Mouse (Mus musculus) cerebellum, adult 11 months (tissue): ENCODE results near the gene Ceacam19.

Source experiments
- DNase-seq: peaks from one replicate; pipeline ENCODE4 v3.0.0; 2022

Ceacam19 gene

GRCm38 (mm10) chr7:19836843-19837242 lies 50.9 kb downstream of the Ceacam19 start:
- DNase-seq: no peak

DNA sequence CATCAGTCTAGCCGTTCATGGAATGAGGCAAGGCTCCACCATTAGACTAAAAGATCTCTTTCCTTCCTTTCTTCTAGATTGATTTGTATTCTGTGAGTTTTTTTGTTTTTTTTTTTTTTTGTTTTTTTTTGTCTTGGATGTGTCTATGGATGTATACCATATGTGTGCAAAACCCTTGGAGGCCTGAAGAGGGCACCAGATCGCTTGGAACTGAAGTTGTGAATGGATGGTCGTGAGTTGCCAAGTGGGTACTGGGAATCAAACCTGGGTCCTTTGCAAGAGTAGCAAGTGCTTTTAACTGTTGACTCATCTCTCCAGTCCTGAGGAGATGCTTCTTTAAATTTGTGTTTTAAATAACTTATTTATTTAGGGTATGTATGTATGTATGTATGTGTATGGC lies 53.7 kb downstream of the Ceacam19 start:
- DNase-seq: no peak

DNA sequence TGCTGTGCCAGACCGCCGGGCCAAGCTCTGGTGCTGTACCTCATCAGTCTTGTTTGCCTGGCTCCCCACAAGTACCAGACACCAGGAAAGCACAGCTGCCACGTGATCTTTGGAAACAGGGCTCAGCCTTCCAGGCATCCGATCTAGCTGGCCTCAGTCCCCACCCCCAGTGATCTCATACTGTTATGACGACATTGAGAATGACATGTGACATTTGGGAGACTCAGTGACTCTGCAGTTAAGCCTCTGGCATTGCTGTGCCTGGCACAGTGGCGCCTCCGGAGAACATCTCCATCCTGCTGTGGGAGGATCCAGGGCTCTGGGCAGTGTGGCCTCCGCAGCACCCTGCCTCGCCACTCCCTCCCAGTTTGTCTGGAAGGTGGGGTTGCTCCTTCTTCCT lies 55.9 kb downstream of the Ceacam19 start:
- no peak for DNase-seq

DNA sequence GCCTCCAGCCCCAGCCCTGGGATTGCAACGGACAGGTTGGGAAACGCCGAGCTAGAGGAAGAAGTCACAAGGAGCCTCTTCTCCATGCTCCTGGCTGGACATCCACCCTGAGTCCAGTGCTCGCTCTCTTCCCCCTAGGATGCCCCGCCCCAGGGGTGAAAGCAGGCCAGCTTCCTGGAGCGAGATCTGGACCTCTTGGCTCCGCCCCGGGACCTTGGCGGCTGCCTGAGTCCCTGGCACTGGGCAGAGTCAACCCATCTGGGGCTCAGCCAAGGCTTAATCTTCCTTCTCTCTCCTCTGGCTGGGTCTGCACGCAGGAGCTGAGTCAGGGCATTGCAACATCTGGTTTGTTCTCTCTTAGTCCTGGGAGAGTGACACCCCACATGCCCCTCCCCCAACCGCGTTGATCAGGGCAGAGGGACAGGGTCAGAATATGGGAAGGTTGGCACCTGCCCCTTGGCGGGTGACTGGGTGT lies 57.0 kb downstream of the Ceacam19 start:
- DNase-seq: no peak

- no peak for DNase-seq
These were observed 58.1 kb downstream of the Ceacam19 start for GRCm38 (mm10) chr7:19829694-19830093.

- DNase-seq: no peak
These were observed 61.0 kb downstream of the Ceacam19 start for GRCm38 (mm10) chr7:19826756-19827155.
